Mouse (Mus musculus) stomach, postnatal 0 days (tissue): ENCODE measurements around the gene Larp6.

Experiments
- CTCF ChIP-seq: IDR thresholded peaks from 2 replicates; pipeline ENCODE4 v1.5.1; 2016; ENCODE audit warnings: antibody characterized with exemption, low read depth, mild to moderate bottlenecking, moderate library complexity
- EP300 ChIP-seq: optimal IDR thresholded peaks from 2 replicates; pipeline ENCODE3; 2016; ENCODE audit warnings: antibody characterized with exemption

DNA sequence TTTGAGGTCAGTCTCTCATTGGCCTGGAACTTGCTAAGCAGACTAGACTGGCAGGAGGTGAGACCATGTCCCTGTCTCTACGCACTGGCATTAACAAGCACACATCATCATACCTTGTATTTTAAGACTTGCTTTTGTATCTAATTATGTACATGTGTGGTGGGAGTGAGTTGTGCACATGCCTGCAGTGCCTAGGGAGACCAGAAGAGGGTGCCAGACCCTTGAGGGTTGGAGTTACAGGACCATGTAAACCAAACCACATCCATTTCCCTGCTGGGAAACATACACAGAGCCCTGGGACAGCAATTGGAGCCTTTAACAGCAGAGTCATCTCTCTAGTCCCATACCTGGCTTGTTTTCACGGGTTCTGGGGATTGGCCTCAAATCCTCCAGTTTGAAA lies 18.8 kb upstream of the Larp6 start:
- TF ChIP-seq CTCF (peak; percentile 62), EP300 (no peak)
